Mouse (Mus musculus) heart, adult 2 months (tissue): Measurements from ENCODE around the gene Myo18a.

Experiments used
- CTCF ChIP-seq: fragments of 200-600 bp; IDR thresholded peaks from 2 replicates; pipeline ENCODE4 v1.8.1; 2022; ENCODE audit warnings: antibody characterized with exemption, mild to moderate bottlenecking, moderate library complexity
- POLR2A ChIP-seq: fragments of 200-500 bp; IDR thresholded peaks from 2 replicates; pipeline ENCODE4 v1.6.1; 2011; ENCODE audit warnings: mild to moderate bottlenecking, low read depth, low read length, control low read depth; ENCODE audit not compliant: insufficient read depth

- TF ChIP-seq CTCF (no peak), POLR2A (no peak)
Measured at GRCm38 (mm10) chr11:77782104-77782815, 19.2 kb downstream of the Myo18a start.
